Mouse (Mus musculus) midbrain, embryonic 10.5 days (tissue): ENCODE measurements around the gene Fuom. TPM values are rescaled to one million over a fixed set of nuclear protein-coding genes. Genes with fewer than 3 reads are reported as not detected.

Experiments used
- DNase-seq: peaks from one replicate; pipeline ENCODE4 v3.0.0-alpha.2; 2017; ENCODE audit warnings: low spot score
- H3K27ac ChIP-seq: fragments of 300-500 bp; sonication (generic); replicated peaks from 2 replicates; pipeline ENCODE4 v1.5.1; 2016; ENCODE audit warnings: mild to moderate bottlenecking
- H3K27me3 ChIP-seq: fragments of 300-500 bp; sonication (generic); 2 replicates; pipeline ENCODE4 v1.6.1; 2016; ENCODE audit warnings: low read depth, mild to moderate bottlenecking; ENCODE audit not compliant: poor library complexity, severe bottlenecking
- H3K36me3 ChIP-seq: fragments of 300-500 bp; sonication (generic); 2 replicates; pipeline ENCODE4 v1.6.1; 2016; ENCODE audit warnings: mild to moderate bottlenecking, moderate library complexity
- H3K4me1 ChIP-seq: fragments of 300-500 bp; sonication (generic); 2 replicates; pipeline ENCODE4 v1.6.1; 2016
- H3K4me3 ChIP-seq: fragments of 300-500 bp; sonication (generic); 2 replicates; pipeline ENCODE4 v1.5.1; 2016; ENCODE audit warnings: mild to moderate bottlenecking, moderate library complexity
- H3K9me3 ChIP-seq: fragments of 300-500 bp; sonication (generic); replicated peaks from 2 replicates; pipeline ENCODE4 v1.6.1; 2016; ENCODE audit warnings: mild to moderate bottlenecking
- WGBS: fragments of 180-500 bp; shearing (Covaris S2); methylation state at CpG from one replicate; pipeline ENCODE4 v1.1.7; 2016; 5-methylcytosine and 5-hydroxymethylcytosine counted together
- polyA plus RNA-seq: library from polyadenylated mRNA; unstranded; fragments of >200 nt; fragmentation: Nextera tagmentation; extraction: Ambion mirVana; gene quantifications from 2 replicates; pipeline ENCODE4 v1.2.1, GENCODE M21; 2016

Gene Fuom
- polyA plus RNA-seq, 1 experiment from 2014 or later, result 10.9 TPM

GRCm38 (mm10) chr7:140094954-140095353, 7.3 kb downstream of the Fuom start:
- 68% methylated on average over 5 of the region's 5 CpGs for WGBS
- no peaks in the 10 kb centered on the region for H3K4me1 ChIP-seq
- no peak for DNase-seq
- no peak overlapping the region for H3K4me3 ChIP-seq
- H3K27me3 ChIP-seq, result peaks cover 7% of the 10 kb centered on the region; the same call in 1 of the 2 replicates
- H3K36me3 ChIP-seq, result no peaks in the 10 kb centered on the region
- no peak overlapping the region for H3K27ac ChIP-seq
- H3K9me3 ChIP-seq, result no peaks in the 10 kb centered on the region

- Histone ChIP-seq H3K9me3 (no peaks in the 10 kb centered on the region), H3K36me3 (no peaks in the 10 kb centered on the region), H3K27me3 (peaks cover 7% of the 10 kb centered on the region; the same call in 1 of the 2 replicates), H3K27ac (no peak within 1 kb of the TSS), H3K4me1 (no peaks in the 10 kb centered on the region), H3K4me3 (no peak within 1 kb of the TSS)
- WGBS, result 74% methylated on average over 5 of the region's 5 CpGs
- DNase-seq, result no peak
These were observed 9.2 kb downstream of the Fuom start, which contains the start of gene Prap1 for GRCm38 (mm10) chr7:140092924-140093528. Prap1 (plus strand) TSS chr7:140093395.

- Histone ChIP-seq H3K27me3 (peaks cover 2% of the 10 kb centered on the region; the same call in 1 of the 2 replicates), H3K9me3 (no peaks in the 10 kb centered on the region), H3K4me3 (no peak overlapping the region), H3K27ac (no peak overlapping the region), H3K4me1 (no peaks in the 10 kb centered on the region), H3K36me3 (no peaks in the 10 kb centered on the region)
- DNase-seq, result no peak
- 76% methylated on average over 10 of the region's 10 CpGs for WGBS
These were observed 11.6 kb downstream of the Fuom start for GRCm38 (mm10) chr7:140090601-140091000.

- Histone ChIP-seq H3K27ac (0 out of 2 replicates have a peak within 1 kb of the TSS, but pooled peaks have one; percentile 1), H3K27me3 (peaks cover 53% of the 10 kb centered on the region)
- WGBS, result 6% methylated on average over 18 of the region's 18 CpGs
These were observed 20.0 kb downstream of the Fuom start, which contains the start of gene Caly for GRCm38 (mm10) chr7:140082242-140082678. Caly (minus strand) TSS chr7:140082548.

GRCm38 (mm10) chr7:140081408-140082241, 20.6 kb downstream of the Fuom start:
- no peaks in the 10 kb centered on the region for H3K9me3 ChIP-seq
- peaks cover 53% of the 10 kb centered on the region for H3K27me3 ChIP-seq
- no peak for DNase-seq
- 14% methylated on average over 20 of the region's 20 CpGs for WGBS
- H3K4me3 ChIP-seq, result peak overlapping the region; percentile 49
- 0 out of 2 replicates have a peak overlapping the region, but pooled peaks have one; percentile 1 for H3K27ac ChIP-seq
- H3K36me3 ChIP-seq, result no peaks in the 10 kb centered on the region
- peaks cover 35% of the 10 kb centered on the region for H3K4me1 ChIP-seq

More at GRCm38 (mm10) chr7:140082242-140082678, 20.0 kb downstream of the Fuom start, which contains the start of gene Caly:
- H3K4me1 ChIP-seq, result peaks cover 35% of the 10 kb centered on the region
- peak within 1 kb of the TSS; percentile 49 for H3K4me3 ChIP-seq
- peak; percentile 81 for DNase-seq
- H3K36me3 ChIP-seq, result no peaks in the 10 kb centered on the region
- H3K9me3 ChIP-seq, result no peaks in the 10 kb centered on the region

GRCm38 (mm10) chr7:140080503-140081156, 21.6 kb downstream of the Fuom start:
- Histone ChIP-seq H3K36me3 (no peaks in the 10 kb centered on the region), H3K27ac (peak overlapping the region; percentile 70), H3K4me1 (peaks cover 35% of the 10 kb centered on the region), H3K9me3 (no peaks in the 10 kb centered on the region), H3K4me3 (peak overlapping the region; percentile 49), H3K27me3 (peaks cover 53% of the 10 kb centered on the region)
- WGBS, result 4% methylated on average over 24 of the region's 24 CpGs
- DNase-seq, result peak; percentile 91

- peaks cover 51% of the 10 kb centered on the region for H3K27me3 ChIP-seq
- H3K4me3 ChIP-seq, result no peak overlapping the region
- WGBS, result 7% methylated on average over 5 of the region's 5 CpGs
- no peaks in the 10 kb centered on the region for H3K36me3 ChIP-seq
- no peaks in the 10 kb centered on the region for H3K9me3 ChIP-seq
- no peak overlapping the region for H3K27ac ChIP-seq
- peaks cover 35% of the 10 kb centered on the region for H3K4me1 ChIP-seq
- peak; percentile 73 for DNase-seq
These were observed 23.5 kb downstream of the Fuom start for GRCm38 (mm10) chr7:140078711-140079110.

GRCm38 (mm10) chr7:140077698-140078097, 24.5 kb downstream of the Fuom start:
- WGBS, result 87% methylated on average over 6 of the region's 6 CpGs
- H3K36me3 ChIP-seq, result no peaks in the 10 kb centered on the region
- DNase-seq, result no peak
- peaks cover 29% of the 10 kb centered on the region for H3K4me1 ChIP-seq
- H3K4me3 ChIP-seq, result no peak overlapping the region
- H3K9me3 ChIP-seq, result no peaks in the 10 kb centered on the region
- peaks cover 55% of the 10 kb centered on the region for H3K27me3 ChIP-seq
- no peak overlapping the region for H3K27ac ChIP-seq

- H3K9me3 ChIP-seq, result no peaks in the 10 kb centered on the region
- peak overlapping the region; percentile 65 for H3K27ac ChIP-seq
- 33% methylated on average over 39 of the region's 39 CpGs for WGBS
- H3K4me3 ChIP-seq, result peak overlapping the region; percentile 44
- peaks cover 10% of the 10 kb centered on the region for H3K4me1 ChIP-seq
- DNase-seq, result peak; percentile 45
- no peaks in the 10 kb centered on the region for H3K36me3 ChIP-seq
- peaks cover 90% of the 10 kb centered on the region for H3K27me3 ChIP-seq
These were observed 32.1 kb downstream of the Fuom start for GRCm38 (mm10) chr7:140070042-140070711.

- Histone ChIP-seq H3K27ac (no peak overlapping the region), H3K4me3 (no peak overlapping the region), H3K4me1 (peaks cover 24% of the 10 kb centered on the region), H3K27me3 (peaks cover 100% of the 10 kb centered on the region), H3K9me3 (no peaks in the 10 kb centered on the region), H3K36me3 (no peaks in the 10 kb centered on the region)
- 72% methylated on average over 6 of the region's 6 CpGs for WGBS
- no peak for DNase-seq
These were observed 34.8 kb downstream of the Fuom start for GRCm38 (mm10) chr7:140067397-140067796.

- DNase-seq, result peak; percentile 71
- H3K27me3 ChIP-seq, result peaks cover 100% of the 10 kb centered on the region
- H3K4me1 ChIP-seq, result peaks cover 59% of the 10 kb centered on the region
- WGBS, result 16% methylated on average over 7 of the region's 7 CpGs
- H3K27ac ChIP-seq, result no peak overlapping the region
- no peaks in the 10 kb centered on the region for H3K9me3 ChIP-seq
- H3K4me3 ChIP-seq, result no peak overlapping the region
- H3K36me3 ChIP-seq, result no peaks in the 10 kb centered on the region
These were observed 39.1 kb downstream of the Fuom start for GRCm38 (mm10) chr7:140063092-140063491.

- H3K4me1 ChIP-seq, result peaks cover 67% of the 10 kb centered on the region
- H3K27me3 ChIP-seq, result peaks cover 100% of the 10 kb centered on the region
- no peaks in the 10 kb centered on the region for H3K36me3 ChIP-seq
- WGBS, result 9% methylated on average over 11 of the region's 11 CpGs
- peak; percentile 52 for DNase-seq
- H3K27ac ChIP-seq, result no peak overlapping the region
- H3K9me3 ChIP-seq, result no peaks in the 10 kb centered on the region
- H3K4me3 ChIP-seq, result peak overlapping the region; percentile 52
These were observed 39.9 kb downstream of the Fuom start for GRCm38 (mm10) chr7:140062307-140062706.
